Mouse (Mus musculus): Measurements from ENCODE around the gene Kank1.

Gene Kank1

DNA sequence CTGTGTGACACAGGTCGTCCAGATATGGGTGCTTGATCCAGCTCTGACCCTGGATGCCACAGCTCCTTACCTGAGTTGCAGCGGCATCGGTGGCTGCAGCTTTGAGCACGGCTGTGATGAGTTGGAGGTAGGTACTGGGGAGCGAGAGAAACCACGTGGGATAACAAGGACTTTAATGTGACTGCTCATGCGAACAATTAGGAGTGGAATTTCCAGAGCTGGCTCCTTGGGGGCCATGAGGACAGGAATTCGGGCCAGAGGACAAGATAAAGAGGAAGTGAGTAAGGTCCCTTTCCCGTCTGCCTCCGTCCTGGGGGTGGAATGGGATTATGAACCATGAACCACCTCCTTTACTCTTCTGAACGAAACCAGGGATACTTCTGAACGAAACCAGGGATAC, 129.8 kb downstream of the Kank1 start:
- DNase-seq (ENCODE audit: low read depth, low spot score) = no peak

DNA sequence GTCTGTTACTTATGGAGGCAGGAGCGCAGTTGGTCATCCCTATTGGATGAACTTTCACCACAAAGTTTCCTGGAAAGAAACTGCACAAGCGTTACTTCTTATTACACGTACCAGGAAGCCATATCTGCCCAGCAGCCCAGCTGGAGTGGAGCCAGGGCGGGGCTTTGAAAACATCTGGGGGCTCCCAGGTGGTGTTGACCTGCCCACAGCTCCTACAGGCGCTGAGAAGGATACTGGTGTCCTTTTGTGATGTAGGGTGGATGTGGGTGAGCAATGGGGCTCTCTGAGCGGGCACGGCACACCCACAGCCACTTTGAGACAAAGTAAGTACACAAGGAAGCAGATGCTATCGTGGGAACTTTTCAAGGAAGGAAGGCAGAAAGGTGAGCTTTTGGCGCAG, 133.7 kb downstream of the Kank1 start:
- DNase-seq (ENCODE audit: low read depth, low spot score) = no peak

DNA sequence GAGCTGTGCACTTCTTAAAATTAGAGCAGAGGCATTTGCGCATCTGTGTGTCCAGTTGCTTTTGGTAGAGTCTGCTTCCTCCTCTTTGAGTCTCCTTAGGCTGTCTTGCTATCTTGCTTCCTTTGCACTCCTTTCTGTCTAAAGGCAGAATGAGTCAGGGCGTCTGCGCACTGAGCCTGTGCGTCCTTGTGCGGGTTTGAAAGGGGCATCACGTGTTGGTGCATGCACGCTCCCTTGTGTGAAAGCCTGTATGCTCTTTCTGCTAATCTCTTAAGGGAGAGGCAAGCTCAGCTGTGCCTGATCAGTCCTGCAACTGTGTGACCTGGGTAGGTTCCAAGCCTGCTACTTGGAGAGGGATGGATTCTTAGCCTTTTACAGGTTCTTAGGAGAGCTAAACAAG, 136.0 kb downstream of the Kank1 start:
- no peak for DNase-seq (ENCODE audit: low read depth, low spot score)

GRCm38 (mm10) chr19:25373594-25373993, 136.8 kb downstream of the Kank1 start:
- DNase-seq (ENCODE audit: low read depth, low spot score) = no peak

DNA sequence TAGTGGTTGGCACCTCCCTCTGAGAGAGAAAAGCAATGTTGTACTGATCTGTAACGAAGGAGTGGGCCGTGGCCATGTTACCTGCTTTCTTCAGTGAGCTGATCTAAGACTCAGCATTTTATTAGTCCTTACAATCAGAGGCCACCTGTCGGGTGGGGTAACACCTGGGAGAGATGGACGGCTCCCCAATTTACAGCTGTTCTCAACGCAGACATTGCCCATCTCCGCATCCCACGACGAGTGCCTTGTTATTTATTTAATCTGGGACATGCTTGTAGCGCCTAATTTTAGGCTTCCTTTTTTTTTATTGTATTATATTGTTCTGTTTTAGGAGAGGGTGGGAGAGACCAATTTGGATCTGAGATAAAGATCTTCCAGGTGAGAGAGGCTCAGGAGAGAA, 137.4 kb downstream of the Kank1 start:
- DNase-seq (ENCODE audit: low read depth, low spot score) = no peak

DNA sequence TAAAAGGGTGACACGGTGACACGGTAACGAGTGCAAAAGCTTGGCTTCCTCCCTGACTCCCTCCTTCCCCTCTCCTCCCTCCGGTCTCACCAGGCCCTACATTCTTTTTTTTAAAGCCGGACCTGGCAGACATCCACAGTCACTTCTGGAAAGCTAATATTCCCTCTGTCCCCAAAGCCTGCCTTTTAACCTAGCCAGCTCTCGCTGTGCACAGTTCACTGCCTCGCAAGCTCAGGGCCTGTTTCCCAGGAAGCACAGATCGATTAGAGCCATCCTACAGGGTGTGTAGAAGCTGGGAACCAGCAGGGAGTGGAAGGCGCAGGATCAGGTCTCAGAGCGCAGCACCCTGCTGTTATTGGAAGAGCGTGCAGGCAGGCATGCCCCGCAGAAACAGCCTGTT, 138.2 kb downstream of the Kank1 start:
- no peak for DNase-seq (ENCODE audit: low read depth, low spot score)

GRCm38 (mm10) chr19:25376871-25377270, 140.1 kb downstream of the Kank1 start:
- DNase-seq (ENCODE audit: low read depth, low spot score) = no peak

DNA sequence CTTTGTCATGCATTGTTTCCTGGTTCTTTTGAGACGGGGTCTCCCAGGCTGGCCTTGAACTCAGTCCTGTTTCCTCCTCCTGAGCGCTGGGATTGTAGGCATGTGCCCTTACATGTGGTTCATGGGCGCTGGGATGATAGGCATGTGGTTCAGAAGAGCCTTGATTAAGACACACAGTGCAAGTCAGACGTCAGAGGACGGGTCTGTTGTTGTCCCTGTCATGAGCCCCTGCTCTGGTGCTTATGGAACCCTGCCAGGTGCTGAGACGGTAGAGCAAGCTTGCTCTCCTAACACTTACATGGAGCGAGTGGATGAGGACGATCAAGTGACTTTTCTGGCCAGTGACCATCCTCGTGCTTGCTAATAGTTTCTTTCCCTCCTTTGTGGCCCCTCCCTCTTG, 143.9 kb downstream of the Kank1 start:
- no peak for DNase-seq (ENCODE audit: low read depth, low spot score)

DNA sequence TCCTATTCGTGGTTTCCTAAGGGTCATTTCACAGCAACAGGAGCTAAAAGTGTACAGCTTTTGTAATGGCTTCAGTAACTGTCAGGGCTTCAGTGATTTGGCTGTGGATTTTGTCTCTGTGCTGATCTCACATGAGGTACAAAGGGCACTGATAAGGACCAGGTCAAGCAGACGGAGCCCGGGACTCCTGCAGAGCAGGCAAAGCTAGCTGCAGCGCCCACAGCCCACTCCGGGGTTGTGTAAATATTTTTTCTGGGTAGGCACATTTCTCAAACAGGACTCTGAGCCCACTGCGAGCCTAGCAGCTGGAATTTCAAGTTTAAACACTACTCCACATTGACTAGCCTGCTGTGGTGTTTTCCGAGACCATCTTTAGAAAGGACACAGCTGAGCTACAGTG, 145.2 kb downstream of the Kank1 start:
- no peak for DNase-seq (ENCODE audit: low read depth, low spot score)

DNA sequence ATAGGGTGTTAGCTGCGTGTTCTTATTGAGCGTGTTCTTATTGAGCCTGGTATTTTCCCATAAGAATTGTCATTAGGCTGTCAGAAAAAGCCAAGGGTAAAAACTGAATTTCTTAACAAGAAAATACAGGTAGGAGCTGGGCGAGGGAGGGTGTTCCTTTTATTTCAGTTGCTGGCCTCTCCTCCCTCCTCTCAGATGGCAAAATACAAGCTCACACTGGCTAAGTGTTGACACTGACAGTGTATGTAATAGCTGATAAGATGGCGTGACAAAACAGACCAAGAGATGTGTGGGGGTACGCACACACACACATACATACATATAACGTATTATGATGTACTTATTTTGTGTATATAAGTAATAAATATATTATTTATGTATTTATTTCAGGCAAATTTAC, 145.7 kb downstream of the Kank1 start:
- no peak for DNase-seq (ENCODE audit: low read depth, low spot score)

DNA sequence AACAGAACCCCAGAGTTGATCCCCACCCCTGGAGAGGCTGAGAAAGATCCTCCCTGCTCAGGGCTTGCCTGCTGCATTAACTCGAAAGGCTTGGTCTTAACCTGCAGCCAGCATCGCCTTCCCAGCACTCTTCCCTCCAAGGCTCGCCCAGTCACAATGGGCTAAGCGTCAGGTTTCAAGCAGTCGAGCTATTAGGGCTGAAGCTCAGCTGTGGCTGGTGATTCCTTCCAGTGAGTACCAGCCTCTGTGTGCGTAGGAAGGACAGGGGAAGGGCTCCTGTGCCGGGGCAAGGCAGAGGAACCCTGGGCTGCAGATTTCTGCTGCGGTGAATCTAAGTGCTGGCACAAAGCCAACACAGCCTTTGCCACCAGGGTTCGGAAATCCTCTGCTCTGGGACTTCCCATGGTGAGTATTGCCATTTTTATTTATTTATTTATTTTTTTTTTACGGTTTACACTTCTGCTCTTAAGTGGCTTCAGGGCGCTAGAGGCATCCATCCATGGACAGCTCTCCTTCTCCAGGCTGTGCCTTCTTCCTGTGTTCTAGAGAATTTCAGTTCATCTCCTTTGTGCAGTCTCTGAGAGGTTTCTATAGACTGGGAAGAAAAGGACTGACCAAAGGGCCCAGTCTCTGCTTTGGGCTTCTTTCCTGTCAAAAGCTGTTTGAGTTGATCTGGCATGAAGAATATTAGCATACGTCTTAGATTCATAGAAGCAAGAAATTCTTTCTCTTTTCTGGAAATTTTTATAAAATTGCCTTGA, 146.8 kb downstream of the Kank1 start:
- peak; percentile 51 for DNase-seq (ENCODE audit: low read depth, low spot score)

- DNase-seq (ENCODE audit: low read depth, low spot score) = no peak
These were observed 149.2 kb downstream of the Kank1 start for GRCm38 (mm10) chr19:25385981-25386380.

GRCm38 (mm10) chr19:25386679-25387470, 150.1 kb downstream of the Kank1 start:
- DNase-seq (ENCODE audit: low read depth, low spot score) = no peak

DNA sequence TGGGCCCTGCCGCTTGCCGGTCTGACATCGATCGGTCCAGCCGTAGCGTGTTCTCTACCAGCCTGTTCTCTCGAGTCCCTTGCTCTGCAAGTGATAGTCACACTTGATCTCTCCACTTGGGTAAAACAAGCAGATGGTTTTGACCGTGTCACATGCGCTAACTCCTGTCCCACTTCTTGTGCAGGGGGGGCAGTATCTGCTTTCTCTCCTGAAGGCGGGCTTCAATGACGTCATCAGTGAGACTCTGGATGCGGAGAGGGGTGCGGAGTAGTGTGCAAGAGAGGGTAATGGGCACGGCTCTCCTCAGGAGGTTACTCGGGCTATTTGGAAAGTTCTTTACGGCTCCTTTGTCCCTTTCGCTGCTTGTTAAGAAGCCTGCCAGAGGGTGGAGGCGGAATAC, 151.1 kb downstream of the Kank1 start:
- no peak for DNase-seq (ENCODE audit: low read depth, low spot score)

GRCm38 (mm10) chr19:25392135-25392534, 155.4 kb downstream of the Kank1 start:
- no peak for DNase-seq (ENCODE audit: low read depth, low spot score)

DNA sequence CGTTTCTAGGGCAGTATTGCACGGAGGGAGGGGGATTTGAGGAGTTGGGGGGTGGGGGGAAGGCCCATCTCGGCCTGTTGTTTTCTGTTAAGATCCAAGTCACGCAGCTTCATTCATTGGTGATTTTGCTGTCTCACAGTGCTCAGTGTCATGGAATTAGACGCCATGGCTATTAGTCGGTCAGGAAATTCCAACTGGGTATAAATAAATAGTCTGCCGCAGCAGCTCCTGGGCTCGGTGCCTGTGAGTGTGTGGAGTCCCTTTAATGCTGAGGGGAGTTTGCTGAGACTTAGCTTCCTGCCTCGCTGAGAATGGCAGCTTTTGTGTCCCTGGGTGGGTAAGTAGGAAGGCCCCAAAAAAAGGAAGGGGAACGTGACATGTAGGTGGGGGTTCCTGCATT, 158.3 kb downstream of the Kank1 start:
- DNase-seq (ENCODE audit: low read depth, low spot score) = no peak

DNA sequence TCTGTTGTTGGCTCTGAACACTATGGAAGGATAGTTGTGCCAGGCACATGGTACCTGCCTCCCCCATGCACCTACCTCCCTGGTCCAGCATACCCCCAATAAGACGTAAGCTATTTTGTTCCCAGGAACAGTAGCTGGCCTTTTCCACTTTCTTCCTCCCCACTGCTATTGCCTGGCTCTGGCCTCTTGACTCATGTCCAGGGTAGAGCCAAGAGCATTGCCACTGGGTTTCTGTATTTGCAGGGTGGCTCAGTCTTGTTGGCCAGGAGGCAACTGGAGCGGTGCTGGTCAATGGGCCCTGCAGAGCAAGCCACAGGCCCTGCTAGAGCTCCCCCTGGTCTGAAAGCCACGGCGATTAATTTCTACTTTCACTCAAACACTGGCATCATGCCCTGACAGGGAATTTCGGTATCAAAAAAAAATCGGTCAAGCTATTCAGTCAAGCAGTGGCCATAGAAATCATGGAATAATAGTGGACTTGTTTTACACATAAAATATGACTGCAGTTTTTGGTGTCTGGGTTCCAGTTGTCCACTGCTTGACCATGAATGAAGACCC, 160.0 kb downstream of the Kank1 start:
- DNase-seq (ENCODE audit: low read depth, low spot score) = no peak

- peak; percentile 49 for DNase-seq (ENCODE audit: low read depth, low spot score)
These were observed 162.9 kb downstream of the Kank1 start for GRCm38 (mm10) chr19:25399511-25400211.

DNA sequence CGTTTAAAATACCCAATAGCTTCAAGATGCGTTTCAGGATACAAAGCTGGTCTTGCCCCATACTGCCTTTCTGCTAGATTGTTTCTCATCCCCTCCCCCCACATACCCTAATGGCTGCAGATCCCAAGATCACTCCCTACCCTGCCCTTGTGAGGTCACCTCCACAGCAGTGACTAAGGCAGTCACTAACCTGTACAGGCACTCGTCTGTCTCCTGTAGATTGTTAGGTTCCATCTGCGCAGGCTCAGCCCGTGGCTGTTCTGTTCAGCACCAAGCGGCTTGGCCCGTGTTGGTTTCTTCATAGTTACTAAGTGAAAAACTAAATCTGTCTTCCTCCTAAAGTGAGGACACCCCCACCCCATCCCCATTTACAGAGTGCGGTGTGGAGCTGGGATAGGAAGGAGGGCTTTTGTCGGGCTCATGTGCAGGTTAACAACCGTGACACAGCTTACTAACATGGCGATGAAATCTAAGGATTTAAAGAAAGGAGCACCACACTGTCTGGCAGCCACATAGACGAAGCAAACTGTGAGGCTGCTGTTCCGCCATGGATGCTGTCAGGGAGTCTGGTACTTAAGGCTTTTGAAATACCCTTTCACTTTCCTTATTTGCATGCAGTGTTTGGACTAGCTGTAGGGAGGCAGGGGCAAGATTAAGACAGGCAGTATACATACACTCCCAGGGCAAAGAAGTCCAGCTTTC, 163.6 kb downstream of the Kank1 start:
- DNase-seq (ENCODE audit: low read depth, low spot score) = no peak

DNA sequence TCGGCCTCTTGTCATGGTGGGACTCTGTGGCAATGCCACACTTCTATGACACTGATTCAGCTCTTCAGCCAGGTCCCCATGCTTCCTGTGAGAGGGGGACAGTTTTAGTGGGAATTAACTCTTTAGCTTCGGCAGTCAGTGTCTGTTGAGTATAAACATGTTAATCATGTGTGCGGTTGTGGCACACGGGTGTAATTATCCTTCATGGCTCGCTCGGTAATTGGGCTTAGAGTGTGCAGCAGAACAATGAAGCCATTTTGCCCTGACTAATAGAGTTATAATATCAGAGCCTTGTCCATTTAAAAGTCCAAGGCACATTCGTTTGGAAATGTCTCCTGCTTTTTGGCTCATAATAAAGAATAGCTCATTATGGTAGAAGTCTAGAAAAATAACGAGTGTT, 164.7 kb downstream of the Kank1 start:
- DNase-seq (ENCODE audit: low read depth, low spot score) = no peak

DNA sequence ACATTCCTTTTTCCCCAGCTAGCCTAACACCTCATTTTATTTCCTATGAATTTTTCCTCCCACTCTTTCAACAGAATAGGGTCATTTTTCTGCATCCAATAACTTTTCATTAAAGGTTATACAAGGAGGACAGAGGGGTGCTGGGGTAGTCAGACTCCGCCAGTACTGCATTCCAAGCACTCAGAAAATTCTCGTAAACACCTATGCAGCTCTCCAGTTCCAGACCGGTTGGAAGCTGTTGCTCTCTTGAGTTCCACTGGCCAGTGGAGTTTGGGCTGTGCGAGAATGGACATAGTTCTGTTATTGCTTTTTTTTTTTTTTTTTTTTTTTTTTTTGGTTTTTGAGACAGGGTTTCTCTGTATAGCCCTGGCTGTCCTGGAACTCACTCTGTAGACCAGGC, 167.4 kb downstream of the Kank1 start:
- no peak for DNase-seq (ENCODE audit: low read depth, low spot score)

DNA sequence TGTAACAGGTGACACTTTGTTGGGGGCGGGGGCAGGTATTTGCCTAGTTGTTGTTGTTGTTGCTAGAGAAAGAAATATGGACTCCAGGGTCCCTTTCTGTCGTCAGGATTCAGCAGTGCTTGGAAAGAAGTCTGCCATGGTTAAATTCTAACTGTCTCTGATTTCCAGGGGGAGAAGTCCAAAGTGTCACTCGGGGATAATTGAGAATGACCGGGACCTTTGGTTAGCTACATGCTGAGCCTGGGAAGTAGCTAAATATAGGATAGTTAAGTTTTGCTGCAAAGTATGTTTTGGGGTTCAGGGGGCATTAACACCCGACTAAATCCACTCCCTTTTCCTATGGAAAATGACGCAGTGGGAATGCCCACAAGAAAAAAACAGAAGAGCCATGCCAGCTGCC, 169.2 kb downstream of the Kank1 start:
- no peak for DNase-seq (ENCODE audit: low read depth, low spot score)

All from embryo, embryonic 11.5 days (tissue).